ENCODE assay signal across 27 mouse cellular contexts in the genomic region with DNA sequence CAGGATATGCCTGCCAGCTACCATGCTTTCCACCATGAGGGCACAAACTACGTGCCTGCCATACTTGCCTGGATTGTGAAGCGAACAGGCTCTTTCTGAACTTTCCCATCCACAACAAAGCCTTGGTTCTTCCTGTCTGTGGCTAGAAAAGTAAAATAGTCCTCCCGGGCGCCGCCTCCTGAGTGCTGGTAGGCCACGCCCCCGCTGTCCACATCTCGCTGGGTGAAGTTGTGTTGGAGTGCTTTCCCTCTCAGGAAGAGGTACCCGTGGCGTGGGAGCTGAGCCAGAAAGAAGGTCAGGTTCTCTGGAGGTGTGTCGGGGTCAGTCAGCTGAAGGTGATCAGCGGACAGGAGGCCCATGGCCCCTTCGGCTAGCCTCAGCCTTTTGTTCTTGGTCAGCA. TPM values are rescaled to one million over a fixed set of nuclear protein-coding genes. Genes with fewer than 3 reads are reported as not detected.
DNase-seq lines count a peak whose midpoint lies in the region; ATAC-seq and TF ChIP-seq lines count a peak whose summit lies in the region.
"Had no signal": no experiment of that assay in that cellular context is flagged by ENCODE, and none has a peak within 500 bp of the region (broad histone marks: within the 10 kb centered on the region; RNA-seq: fewer than 3 reads in every experiment).

No protein-coding gene starts in this region.

- H3K9me3 ChIP-seq in lung, embryonic 15.5 days = no peaks in the 10 kb centered on the region
- H3K9me3 ChIP-seq in lung, postnatal 0 days (ENCODE audit: low read length) = no peaks in the 10 kb centered on the region
- H3K9me3 ChIP-seq: embryonic facial prominence, embryonic 13.5 days; forebrain, embryonic 13.5 days; heart, embryonic 10.5 days; intestine, embryonic 15.5 days; midbrain, embryonic 15.5 days; neural tube, embryonic 13.5 days; stomach, embryonic 15.5 days had no signal

- H3K4me3 ChIP-seq in lung, embryonic 15.5 days = no peak overlapping the region
- no peak overlapping the region for H3K4me3 ChIP-seq in lung, postnatal 0 days (ENCODE audit: low read depth, low read length)
- H3K4me3 ChIP-seq: embryonic facial prominence, embryonic 13.5 days; erythroblast, embryonic 14.5 days; forebrain, embryonic 13.5 days; heart, embryonic 10.5 days; intestine, embryonic 15.5 days; midbrain, embryonic 15.5 days; myocyte; neural tube, embryonic 13.5 days; stomach, embryonic 15.5 days had no signal

- TF ChIP-seq CTCF in lung, postnatal 0 days (IDR thresholded peaks at IDR 0.05) = no peak

- intact Hi-C loops in left cerebral cortex, postnatal 10 days (cut with DNase I) = no loop called here

- no peaks in the 10 kb centered on the region for H3K4me1 ChIP-seq in lung, embryonic 15.5 days
- no peaks in the 10 kb centered on the region for H3K4me1 ChIP-seq in lung, postnatal 0 days (ENCODE audit: insufficient read depth, low read depth, low read length)
- H3K4me1 ChIP-seq: embryonic facial prominence, embryonic 13.5 days; forebrain, embryonic 13.5 days; heart, embryonic 10.5 days; intestine, embryonic 15.5 days; midbrain, embryonic 15.5 days; stomach, embryonic 15.5 days had no signal

- WGBS in lung, embryonic 15.5 days = 79% methylated on average over 13 of the region's 13 CpGs
- WGBS in lung, postnatal 0 days = 57% methylated on average over 13 of the region's 13 CpGs

- H3K27me3 ChIP-seq in lung, embryonic 15.5 days = no peaks in the 10 kb centered on the region
- no peaks in the 10 kb centered on the region for H3K27me3 ChIP-seq in lung, postnatal 0 days (replicated peaks; ENCODE audit: insufficient read depth, low read length)
- H3K27me3 ChIP-seq: embryonic facial prominence, embryonic 13.5 days; forebrain, embryonic 13.5 days; intestine, embryonic 15.5 days; midbrain, embryonic 15.5 days; neural tube, embryonic 13.5 days; stomach, embryonic 15.5 days had no signal

- TF ChIP-seq EP300 in lung, postnatal 0 days (IDR thresholded peaks at IDR 0.05) = no peak

- H3K36me3 ChIP-seq in lung, embryonic 15.5 days = peaks cover 12% of the 10 kb centered on the region
- no peaks in the 10 kb centered on the region for H3K36me3 ChIP-seq in lung, postnatal 0 days (ENCODE audit: insufficient read depth, low read length)
- H3K36me3 ChIP-seq: intestine, embryonic 15.5 days; midbrain, embryonic 15.5 days; neural tube, embryonic 13.5 days; stomach, embryonic 15.5 days had no signal

- no peak for DNase-seq in lung, postnatal 0 days (ENCODE audit: low spot score)
- DNase-seq in 3134 (ENCODE audit: extremely low read depth, insufficient read length, low spot score) = peak; percentile 18
- peak; percentile 3 for DNase-seq in thymus, postnatal 25 days
- DNase-seq in left cerebral cortex, postnatal 10 days (ENCODE audit: extremely low spot score in 1 of 2, low spot score in 2 of 2) = no peak
- DNase-seq in right cerebral cortex, adult 18-20 months = no peak
- DNase-seq: adrenal gland, postnatal 10 days; cerebellum, adult 18-20 months; cerebellum, postnatal 14 days; gastrocnemius, postnatal 36 days; heart, postnatal 4 days had no signal

- no peak overlapping the region for H3K4me2 ChIP-seq in lung, embryonic 15.5 days
- no peak overlapping the region for H3K4me2 ChIP-seq in lung, postnatal 0 days (replicated peaks; ENCODE audit: low read depth, low read length)
- H3K4me2 ChIP-seq: embryonic facial prominence, embryonic 13.5 days; forebrain, embryonic 13.5 days; intestine, embryonic 15.5 days; midbrain, embryonic 15.5 days; neural tube, embryonic 13.5 days; stomach, embryonic 15.5 days had no signal

- 0 out of 2 replicates have a peak, but pooled peaks have one; percentile 19 for ATAC-seq in lung, embryonic 15.5 days (ENCODE audit: borderline replicate concordance, extremely low read depth, low FRiP score, low TSS enrichment)
- ATAC-seq in lung, postnatal 0 days = no peak
- ATAC-seq in common myeloid progenitor, adult 5-6 weeks (replicated peaks; ENCODE audit: low read depth, poor library complexity, severe bottlenecking) = peak; percentile 87
- ATAC-seq: hindbrain, embryonic 16.5 days; intestine, embryonic 15.5 days; midbrain, embryonic 15.5 days had no signal

- H3K9ac ChIP-seq in lung, embryonic 15.5 days = no peak overlapping the region
- no peak overlapping the region for H3K9ac ChIP-seq in lung, postnatal 0 days (replicated peaks; ENCODE audit: low read depth)
- H3K9ac ChIP-seq: embryonic facial prominence, embryonic 13.5 days; forebrain, embryonic 13.5 days; intestine, embryonic 15.5 days; liver, embryonic 14.5 days; midbrain, embryonic 15.5 days; neural tube, embryonic 13.5 days; stomach, embryonic 15.5 days had no signal

- no peak overlapping the region for H3K27ac ChIP-seq in lung, embryonic 15.5 days
- H3K27ac ChIP-seq in lung, postnatal 0 days (ENCODE audit: low read length) = no peak overlapping the region
- H3K27ac ChIP-seq: embryonic facial prominence, embryonic 13.5 days; forebrain, embryonic 13.5 days; heart, embryonic 10.5 days; intestine, embryonic 15.5 days; liver, embryonic 14.5 days; midbrain, embryonic 15.5 days; neural tube, embryonic 13.5 days; stomach, embryonic 15.5 days had no signal

RNA-seq across cellular contexts. Expression of gene Cer1, which starts 55.3 kb away (rescaled TPM):
- 1.3 and 1.6 TPM in 2 replicates for polyA plus RNA-seq in lung, embryonic 15.5 days (2015; fragmentation: Nextera tagmentation; extraction: Ambion mirVana)
- not detected in 2 replicates for polyA plus RNA-seq in lung, postnatal 0 days (2015; fragmentation: Nextera tagmentation; extraction: Ambion mirVana)
- not detected in 2 replicates for total RNA-seq in common myeloid progenitor, adult 5-6 weeks (2017)
- total RNA-seq in left cerebral cortex, postnatal 10 days (2021) = under 1 TPM; 0.26 to 0.32 TPM
- total RNA-seq: adrenal gland, postnatal 10 days; gastrocnemius, adult 18-20 months; gastrocnemius, postnatal 36 days; heart, postnatal 4 days had no signal
- polyA plus RNA-seq: erythroblast, embryonic 14.5 days; heart, embryonic 10.5 days; heart, embryonic 16.5 days; kidney, embryonic 14.5 days; liver, embryonic 14.5 days; midbrain, embryonic 15.5 days; myocyte; urinary bladder, adult 2 months had no signal

Comparison
In these comparisons a context has a peak if more than half of its experiments do, and no peak if none do; other contexts are left out.
1. DNase-seq: peak in 3134 (single experiment) and thymus, postnatal 25 days (single experiment); none in lung, postnatal 0 days (single experiment), left cerebral cortex, postnatal 10 days (0 of 2) and right cerebral cortex, adult 18-20 months (single experiment).